Mouse (Mus musculus) spleen, adult 2 months (tissue): ENCODE data around the gene 2200002D01Rik.

ENCODE experiments used
- CTCF ChIP-seq: fragments of 200-500 bp; IDR thresholded peaks from 2 replicates; pipeline ENCODE4 v1.5.1; 2011; ENCODE audit warnings: mild to moderate bottlenecking, inconsistent platforms; ENCODE audit not compliant: insufficient read depth, insufficient read length, insufficient replicate concordance; ENCODE audit errors: extremely low read depth
- POLR2A ChIP-seq: fragments of 200-500 bp; IDR thresholded peaks from 2 replicates; pipeline ENCODE4 v1.6.1; 2011; ENCODE audit warnings: low read depth, low read length, inconsistent platforms

- TF ChIP-seq CTCF (no peak), POLR2A (no peak)
These were observed 32.5 kb upstream of the 2200002D01Rik start for GRCm38 (mm10) chr7:29280801-29281200.
